Mouse (Mus musculus) gastrocnemius, postnatal 4 days (tissue): ENCODE data around the gene Vps72. TPM values are rescaled to one million over a fixed set of nuclear protein-coding genes. Genes with fewer than 3 reads are reported as not detected.

Experiments
- DNase-seq, 2 experiments: peaks; one replicate each; pipeline ENCODE4 v3.0.0; 2021 to 2022; ENCODE audit warnings: low spot score in 2 of 2, mixed read lengths in 2 of 2
- microRNA-seq: library from miRNA; unstranded; fragments of <30 nt; microRNA quantifications from one replicate; pipeline ENCODE4 v1.2.0, GENCODE M21; 2021
- total RNA-seq, 2 experiments: library from RNA; stranded (reverse); gene quantifications; 2 replicates each; pipeline ENCODE4 v1.2.3; 2021

The Vps72 gene
- total RNA-seq, 2 experiments from 2014 or later = 62.3 to 71.2 TPM

DNA sequence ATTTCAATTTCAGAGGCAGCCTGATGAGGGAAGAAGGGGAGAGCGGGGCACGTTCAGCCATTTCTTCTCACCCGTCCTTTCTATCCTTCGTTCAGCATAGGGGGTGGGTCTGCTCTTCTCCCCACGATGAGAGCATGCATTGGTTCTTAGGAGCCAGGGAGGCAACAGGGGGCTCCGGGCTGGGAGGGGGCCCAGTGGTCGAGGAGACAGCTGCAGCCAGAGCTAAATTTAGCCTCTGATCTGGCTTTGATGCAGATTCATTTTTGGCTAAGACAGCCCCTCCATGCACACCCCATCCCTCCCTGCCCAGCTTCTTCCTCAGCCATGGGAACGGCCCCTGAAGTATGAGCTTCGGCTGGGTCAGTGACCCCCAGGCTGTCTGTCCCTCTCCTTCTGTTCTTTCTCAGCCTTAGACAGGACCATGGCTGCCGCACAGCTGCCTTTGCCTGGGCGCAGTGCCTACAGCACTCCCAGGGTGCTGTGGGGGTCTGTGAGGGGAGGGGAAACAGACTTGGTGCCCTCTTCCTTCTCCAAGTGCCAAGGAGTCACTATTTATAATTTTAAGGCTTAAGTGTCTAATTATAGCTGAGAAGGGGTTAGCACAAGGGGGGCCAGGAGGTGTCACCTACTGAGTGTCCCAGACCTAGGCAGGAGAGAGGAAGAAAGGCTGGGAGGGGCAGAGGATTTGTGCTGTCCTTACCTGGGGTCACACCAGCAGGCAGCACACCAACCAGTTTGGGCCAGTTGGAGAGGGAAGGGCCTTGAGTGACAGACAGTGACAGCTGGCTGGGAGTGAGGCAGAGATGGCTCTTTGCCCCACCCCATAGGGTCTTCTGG is 52.8 kb downstream of the Vps72 start:
- peak in 1 of 2 experiments; percentile 65 for DNase-seq

DNA sequence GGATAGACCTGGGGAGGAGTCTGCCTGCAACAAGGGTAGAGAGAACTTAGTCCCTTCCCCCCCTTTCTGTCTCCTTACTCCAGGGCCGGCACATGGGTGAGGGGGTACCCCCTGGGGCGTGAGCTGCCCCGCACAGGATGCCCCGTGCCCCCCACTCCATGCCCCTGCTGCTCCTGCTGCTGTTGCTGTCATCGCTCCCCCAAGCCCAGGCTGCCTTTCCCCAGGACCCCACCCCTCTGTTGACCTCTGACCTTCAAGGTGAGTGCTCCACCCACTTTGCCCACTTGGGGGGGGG is 53.4 kb downstream of the Vps72 start:
- no peak for DNase-seq

- no peak for DNase-seq
These were observed 54.0 kb downstream of the Vps72 start for GRCm38 (mm10) chr3:95164840-95165239.

DNA sequence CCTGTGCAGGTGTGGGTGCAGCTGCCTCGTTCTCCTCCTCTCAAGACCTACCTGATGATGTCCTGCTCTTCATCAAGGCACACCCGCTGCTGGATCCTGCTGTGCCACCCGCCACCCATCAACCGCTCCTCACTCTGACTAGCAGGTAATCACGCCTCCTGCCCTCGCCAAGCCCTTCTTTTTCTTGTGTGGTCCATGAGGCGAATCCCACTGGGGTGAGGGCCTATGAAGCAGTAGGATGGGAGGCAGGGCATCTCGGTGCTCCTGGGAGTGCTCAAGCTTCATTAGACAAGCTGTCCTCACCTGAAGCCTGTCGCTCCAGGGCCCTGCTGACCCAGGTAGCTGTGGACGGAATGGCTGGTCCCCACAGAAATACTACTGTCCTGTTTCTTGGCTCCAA is 59.2 kb downstream of the Vps72 start:
- no peak for DNase-seq

GRCm38 (mm10) chr3:95171105-95171504 is 60.3 kb downstream of the Vps72 start:
- peak in 1 of 2 experiments; percentile 14 for DNase-seq

Small RNAs within 50 kb of the gene (microRNA-seq; reads per million reads assigned to microRNA genes)
- gene Mir8099-1 = not detected

Other genes with a start within 250 kb of the Vps72 start
- 100 to 1,000 TPM; 330 to 360 TPM for gene Psmb4, start 224.1 kb upstream of the Vps72 start, total RNA-seq
- 10 to 100 TPM; 14.8 to 15.4 TPM for gene Selenbp1, start 178.0 kb upstream of the Vps72 start, total RNA-seq
- 10 to 100 TPM; 14.7 to 16.8 TPM for gene Rfx5, start 156.9 kb upstream of the Vps72 start, total RNA-seq
- 10 to 100 TPM; 47.5 to 49.3 TPM for gene Pi4kb, start 136.3 kb upstream of the Vps72 start, total RNA-seq
- gene Zfp687, start 95.6 kb upstream of the Vps72 start, total RNA-seq = 10 to 100 TPM; 29.6 to 34.7 TPM
- 100 to 1,000 TPM; 175 to 200 TPM for gene Psmd4, start 68.4 kb upstream of the Vps72 start, total RNA-seq
- 10 to 100 TPM; 22.7 to 26.2 TPM for gene Pip5k1a, start 4.1 kb upstream of the Vps72 start, total RNA-seq
- 100 to 1,000 TPM; 250 to 275 TPM for gene Tmod4, start 13.5 kb downstream of the Vps72 start, total RNA-seq
- 10 to 100 TPM; 48.8 to 51.2 TPM for gene Scnm1, start 23.0 kb downstream of the Vps72 start, total RNA-seq
- gene Lysmd1, start 23.1 kb downstream of the Vps72 start, total RNA-seq = 1 to 10 TPM; 6.8 to 7.0 TPM
- 1 to 10 TPM; 2.8 to 3.7 TPM for gene Tnfaip8l2, start 31.3 kb downstream of the Vps72 start, total RNA-seq
- 100 to 1,000 TPM; 112 to 123 TPM for gene Sema6c, start 49.4 kb downstream of the Vps72 start, total RNA-seq
- gene Gabpb2, start 106.9 kb downstream of the Vps72 start, total RNA-seq = 10 to 100 TPM; 18.0 to 18.8 TPM
- gene Cdc42se1, start 117.7 kb downstream of the Vps72 start, total RNA-seq = 10 to 100 TPM; 48.1 to 49.2 TPM
- gene Mllt11, start 121.1 kb downstream of the Vps72 start, total RNA-seq = 10 to 100 TPM; 30.9 to 34.4 TPM
- under 1 TPM in 1 of 2 experiments, not detected in 1; 0.18 TPM for gene Gm128, start 130.6 kb downstream of the Vps72 start, total RNA-seq
- under 1 TPM; 0.16 to 0.29 TPM for gene Bnipl, start 140.2 kb downstream of the Vps72 start, total RNA-seq
- gene Mindy1, start 170.3 kb downstream of the Vps72 start, total RNA-seq = 10 to 100 TPM; 22.8 to 26.8 TPM
- 10 to 100 TPM; 68.7 to 78.2 TPM for gene Prune1, start 171.1 kb downstream of the Vps72 start, total RNA-seq
- gene Anxa9, start 196.2 kb downstream of the Vps72 start, total RNA-seq = 1 to 10 TPM in 1 of 2 experiments, under 1 TPM in 1; 0.57 to 1.1 TPM
- gene Cers2, start 203.8 kb downstream of the Vps72 start, total RNA-seq = 10 to 100 TPM; 56.0 to 61.5 TPM
- gene Setdb1, start 246.2 kb downstream of the Vps72 start, total RNA-seq = 10 to 100 TPM; 22.5 to 24.5 TPM